Mouse (Mus musculus) mesoderm, embryonic 11.5 days (tissue): ENCODE data around the gene Pparg.

Source experiments
- DNase-seq: peaks from one replicate; pipeline ENCODE4 v3.0.0-alpha.2; 2012; ENCODE audit warnings: low read depth, low spot score

Gene Pparg

GRCm38 (mm10) chr6:115504915-115505314 is 144.2 kb downstream of the Pparg start:
- DNase-seq = no peak

- DNase-seq = no peak
Observed at GRCm38 (mm10) chr6:115506425-115506824, 145.7 kb downstream of the Pparg start.

GRCm38 (mm10) chr6:115511447-115511846 is 150.7 kb downstream of the Pparg start:
- no peak for DNase-seq

- no peak for DNase-seq
Observed at GRCm38 (mm10) chr6:115513207-115513606, 152.5 kb downstream of the Pparg start.

GRCm38 (mm10) chr6:115517904-115518303 is 157.2 kb downstream of the Pparg start:
- no peak for DNase-seq

GRCm38 (mm10) chr6:115518352-115518751 is 157.6 kb downstream of the Pparg start:
- DNase-seq = no peak

DNA sequence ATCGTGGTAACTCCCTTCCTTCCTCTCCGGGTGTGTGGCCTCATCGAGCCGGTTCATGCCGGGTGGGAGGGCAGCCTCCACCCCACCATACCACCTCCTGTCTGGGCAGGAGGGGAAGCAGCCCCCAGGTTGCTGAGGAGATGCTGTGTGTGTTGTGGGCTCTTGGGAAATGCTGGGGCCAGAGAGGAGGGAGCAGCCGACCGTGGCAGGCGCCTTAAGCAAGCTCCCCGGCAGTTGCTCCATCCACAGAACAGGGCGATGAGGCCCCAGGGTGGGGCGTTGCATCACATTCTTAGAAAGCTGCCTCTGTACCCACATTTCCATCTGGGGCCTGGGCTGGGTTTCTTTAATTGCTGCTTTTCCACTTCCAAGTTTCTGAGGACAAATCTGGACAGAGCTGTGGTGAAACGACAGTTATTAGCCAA is 158.5 kb downstream of the Pparg start:
- DNase-seq = no peak

- no peak for DNase-seq
Observed at GRCm38 (mm10) chr6:115521923-115522322, 161.2 kb downstream of the Pparg start.

GRCm38 (mm10) chr6:115522691-115523146 is 162.0 kb downstream of the Pparg start:
- DNase-seq = no peak

GRCm38 (mm10) chr6:115523201-115523600 is 162.4 kb downstream of the Pparg start:
- no peak for DNase-seq

DNA sequence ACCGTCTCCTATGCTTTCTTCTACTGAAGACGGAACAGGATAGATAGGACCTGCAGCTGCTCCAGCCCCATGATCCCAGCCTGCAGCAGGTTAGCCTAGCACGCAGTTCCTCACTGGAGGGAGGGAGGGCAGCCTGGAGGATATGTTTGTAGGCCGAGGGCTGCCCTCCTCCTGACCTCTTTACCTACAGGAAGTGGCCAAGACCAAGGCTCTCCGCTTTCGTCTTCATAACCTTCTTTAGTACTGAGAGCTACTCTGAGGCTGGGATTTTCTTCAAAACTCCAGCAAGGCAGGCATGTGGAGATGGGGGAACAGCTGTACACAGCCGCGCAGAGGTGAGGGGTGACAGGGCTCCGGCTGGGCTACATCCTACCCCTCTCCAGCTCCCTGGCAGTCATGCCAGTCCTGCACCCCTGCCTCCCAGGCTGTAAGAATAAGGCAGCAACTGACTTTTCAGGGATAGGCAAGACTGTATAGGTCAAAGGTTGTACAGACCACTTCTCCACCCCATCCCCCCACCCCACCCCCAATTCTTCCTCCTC is 163.8 kb downstream of the Pparg start:
- DNase-seq = no peak

GRCm38 (mm10) chr6:115527418-115527817 is 166.7 kb downstream of the Pparg start:
- no peak for DNase-seq

DNA sequence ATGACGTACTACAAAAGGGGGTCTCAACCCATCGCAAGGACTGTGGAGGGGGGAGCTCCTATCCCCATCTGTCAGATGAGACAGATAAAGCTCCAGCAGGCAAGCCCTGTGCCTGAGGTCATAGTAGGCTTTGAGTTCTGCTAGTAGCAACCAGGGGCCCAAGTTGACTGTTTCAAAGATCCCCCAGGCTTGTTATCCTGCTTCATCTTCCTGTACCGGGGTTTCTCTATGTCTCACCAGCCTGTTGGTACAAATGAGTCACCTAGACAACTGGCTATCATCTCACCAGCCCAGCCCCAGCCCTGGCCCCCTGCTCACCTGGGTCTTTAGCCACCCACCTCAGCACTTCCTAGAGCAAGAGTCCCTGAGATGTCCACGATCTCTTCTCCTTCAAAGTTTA is 167.6 kb downstream of the Pparg start:
- DNase-seq = no peak

- no peak for DNase-seq
Observed at GRCm38 (mm10) chr6:115534617-115535016, 173.9 kb downstream of the Pparg start.

GRCm38 (mm10) chr6:115536169-115536568 is 175.4 kb downstream of the Pparg start:
- no peak for DNase-seq

- DNase-seq = peak; percentile 90
Observed at GRCm38 (mm10) chr6:115538645-115539429, 178.1 kb downstream of the Pparg start.
